Mouse (Mus musculus) embryonic facial prominence, embryonic 15.5 days (tissue): ENCODE measurements at regions not wholly inside any gene's neighbourhood (a gene's known extent, or its start where the extent isn't known, plus 50 kb on each side); places are given as distances from the start of the nearest gene placed in this dataset.

Experiments
- ATAC-seq: fragments of 200-750 bp; cut with Nextera tagmentation; 2 replicates; pipeline ENCODE4 v1.8.0; 2017; ENCODE audit warnings: low read depth, moderate TSS enrichment; ENCODE audit not compliant: insufficient number of reproducible peaks, low FRiP score, low TSS enrichment
- H3K27ac ChIP-seq: fragments of 300-500 bp; sonication (generic); replicated peaks from 2 replicates; pipeline ENCODE4 v1.5.1; 2015; ENCODE audit warnings: mild to moderate bottlenecking, inconsistent platforms
- H3K27me3 ChIP-seq: fragments of 300-500 bp; sonication (generic); 2 replicates; pipeline ENCODE4 v1.6.1; 2015; ENCODE audit warnings: inconsistent platforms
- H3K36me3 ChIP-seq: fragments of 300-500 bp; sonication (generic); 2 replicates; pipeline ENCODE4 v1.6.1; 2015; ENCODE audit warnings: mild to moderate bottlenecking, inconsistent platforms
- H3K4me1 ChIP-seq: fragments of 300-500 bp; sonication (generic); 2 replicates; pipeline ENCODE4 v1.6.1; 2015; ENCODE audit warnings: inconsistent platforms
- H3K4me2 ChIP-seq: fragments of 300-500 bp; sonication (generic); replicated peaks from 2 replicates; pipeline ENCODE4 v1.6.1; 2015; ENCODE audit warnings: mild to moderate bottlenecking, inconsistent platforms
- H3K4me3 ChIP-seq: fragments of 300-500 bp; sonication (generic); replicated peaks from 2 replicates; pipeline ENCODE4 v1.5.1; 2015; ENCODE audit warnings: mild to moderate bottlenecking, inconsistent platforms
- H3K9ac ChIP-seq: fragments of 300-500 bp; sonication (generic); 2 replicates; pipeline ENCODE4 v1.6.1; 2015; ENCODE audit warnings: inconsistent platforms
- H3K9me3 ChIP-seq: fragments of 300-500 bp; sonication (generic); replicated peaks from 2 replicates; pipeline ENCODE4 v1.6.1; 2016; ENCODE audit warnings: inconsistent platforms
- WGBS: fragments of 180-500 bp; shearing (Covaris S2); methylation state at CpG from one replicate; pipeline ENCODE4 v1.1.7; 2015; 5-methylcytosine and 5-hydroxymethylcytosine counted together

- ATAC-seq = no peak
- Histone ChIP-seq H3K27me3 (no peaks in the 10 kb centered on the region), H3K27ac (no peak overlapping the region), H3K9me3 (no peaks in the 10 kb centered on the region), H3K9ac (no peak overlapping the region), H3K36me3 (no peaks in the 10 kb centered on the region), H3K4me2 (no peak overlapping the region), H3K4me3 (no peak overlapping the region), H3K4me1 (no peaks in the 10 kb centered on the region)
- 86% methylated on average over 13 of the region's 13 CpGs for WGBS
Measured at GRCm38 (mm10) chr17:63757896-63758695, 104.8 kb upstream of the Fer start.

DNA sequence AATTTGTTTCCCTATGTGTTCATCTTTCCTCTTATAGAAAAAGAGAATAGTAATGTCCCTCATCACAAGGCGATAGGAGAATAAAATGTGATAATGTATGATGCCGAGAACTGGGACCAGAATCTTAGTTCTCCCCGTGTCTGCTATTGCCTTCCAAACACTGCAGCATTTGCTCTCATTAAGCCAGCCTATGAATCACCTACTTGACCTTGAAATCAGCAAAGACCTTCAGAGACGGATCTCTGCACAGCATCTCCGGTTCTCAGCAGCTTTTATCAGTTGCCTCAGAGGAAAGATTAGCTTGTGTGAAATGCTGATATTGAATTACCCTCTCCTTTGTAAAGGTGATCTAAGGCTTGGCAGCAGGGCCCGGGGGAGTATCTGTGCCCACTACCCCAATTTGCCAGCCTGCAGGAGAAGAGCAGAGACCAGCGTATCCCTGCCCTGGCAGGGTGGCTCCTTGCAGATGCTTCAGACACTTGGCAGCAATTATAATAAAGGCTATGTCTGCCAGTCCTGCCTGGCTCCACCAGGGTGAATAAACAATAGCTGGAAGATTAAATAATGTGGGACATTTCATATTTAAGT is 104.0 kb upstream of the Fer start:
- no peaks in the 10 kb centered on the region for H3K9me3 ChIP-seq
- H3K9ac ChIP-seq = no peak overlapping the region
- H3K4me2 ChIP-seq = no peak overlapping the region
- no peaks in the 10 kb centered on the region for H3K27me3 ChIP-seq
- WGBS = 70% methylated on average over 7 of the region's 7 CpGs
- no peak overlapping the region for H3K4me3 ChIP-seq
- H3K27ac ChIP-seq = no peak overlapping the region
- no peak for ATAC-seq
- H3K36me3 ChIP-seq = no peaks in the 10 kb centered on the region
- H3K4me1 ChIP-seq = no peaks in the 10 kb centered on the region

DNA sequence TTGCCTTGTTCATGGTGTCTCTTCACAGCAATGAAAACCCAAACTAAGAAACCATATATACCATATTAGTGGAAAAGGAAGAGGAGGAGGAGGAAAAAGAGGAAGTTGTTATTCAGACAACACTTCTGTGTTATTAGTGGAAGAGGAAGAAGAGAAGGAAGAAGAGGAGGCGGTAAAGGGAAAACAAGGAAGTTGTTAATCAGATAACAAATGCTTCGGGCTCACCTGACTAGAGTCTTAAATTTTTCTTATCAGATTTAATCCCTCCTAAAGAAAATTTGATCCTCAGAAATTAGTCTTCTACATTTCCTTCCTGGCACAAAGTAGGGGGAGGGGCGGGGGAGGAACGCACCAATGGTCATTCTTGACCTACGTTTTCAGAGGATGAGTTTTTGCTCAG is 101.8 kb upstream of the Fer start:
- Histone ChIP-seq H3K4me3 (no peak overlapping the region), H3K9ac (no peak overlapping the region), H3K9me3 (no peaks in the 10 kb centered on the region), H3K36me3 (no peaks in the 10 kb centered on the region), H3K27ac (no peak overlapping the region), H3K4me2 (no peak overlapping the region), H3K27me3 (no peaks in the 10 kb centered on the region), H3K4me1 (no peaks in the 10 kb centered on the region)
- no peak for ATAC-seq
- 90% methylated on average over 5 of the region's 5 CpGs for WGBS

- no peak for ATAC-seq
Measured at GRCm38 (mm10) chr17:63771111-63771510, 91.8 kb upstream of the Fer start.

DNA sequence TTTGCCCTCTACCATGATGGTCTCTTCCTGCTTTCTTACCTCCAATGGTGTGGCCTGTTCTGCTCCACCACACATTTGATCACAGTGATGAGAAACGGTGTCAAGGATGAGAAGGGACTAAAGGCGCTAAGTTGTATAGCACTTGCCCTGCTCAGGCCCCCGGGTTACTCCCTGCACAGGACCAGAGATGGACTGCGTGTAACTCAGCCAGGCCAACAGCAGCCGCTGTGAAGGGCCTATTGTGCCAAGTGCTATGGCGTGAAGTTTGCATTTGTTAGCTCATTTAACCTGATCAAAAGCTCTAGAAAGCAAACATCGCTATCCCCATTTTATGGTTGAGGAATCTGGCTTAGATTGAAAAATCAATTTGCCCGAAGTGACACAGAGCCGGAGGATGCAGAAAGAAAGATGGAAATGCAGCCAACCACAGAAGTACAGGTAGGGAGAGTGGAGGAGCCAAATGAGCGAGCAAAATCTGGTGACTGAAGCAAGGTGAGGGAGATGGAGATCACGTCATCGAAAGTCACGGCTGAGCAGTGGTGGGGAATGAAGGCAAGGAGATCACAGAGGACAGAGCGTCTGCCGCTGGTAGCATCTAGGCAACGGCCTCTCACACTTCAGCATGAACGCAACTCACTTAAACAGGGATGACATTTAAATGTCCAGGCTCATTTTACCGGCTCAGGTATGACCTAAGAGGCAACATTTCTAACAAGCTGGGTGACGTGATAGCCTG is 78.3 kb upstream of the Fer start:
- ATAC-seq = no peak; the same call in 1 of the 2 replicates
- Histone ChIP-seq H3K27ac (no peak overlapping the region), H3K27me3 (no peaks in the 10 kb centered on the region), H3K36me3 (no peaks in the 10 kb centered on the region), H3K9me3 (no peaks in the 10 kb centered on the region), H3K9ac (no peak overlapping the region), H3K4me2 (no peak overlapping the region), H3K4me1 (0 out of 2 replicates have a peak, but pooled peaks cover 3% of the 10 kb centered on the region), H3K4me3 (no peak overlapping the region)
- 83% methylated on average over 19 of the region's 19 CpGs for WGBS

More at GRCm38 (mm10) chr17:63771111-63771510, 91.8 kb upstream of the Fer start:
- H3K36me3 ChIP-seq = no peaks in the 10 kb centered on the region
- H3K4me2 ChIP-seq = no peak overlapping the region
- no peaks in the 10 kb centered on the region for H3K4me1 ChIP-seq
- H3K4me3 ChIP-seq = no peak overlapping the region
- WGBS = 88% methylated on average over 6 of the region's 6 CpGs
- H3K27ac ChIP-seq = no peak overlapping the region
- H3K9me3 ChIP-seq = no peaks in the 10 kb centered on the region
- H3K27me3 ChIP-seq = no peaks in the 10 kb centered on the region
- no peak overlapping the region for H3K9ac ChIP-seq

DNA sequence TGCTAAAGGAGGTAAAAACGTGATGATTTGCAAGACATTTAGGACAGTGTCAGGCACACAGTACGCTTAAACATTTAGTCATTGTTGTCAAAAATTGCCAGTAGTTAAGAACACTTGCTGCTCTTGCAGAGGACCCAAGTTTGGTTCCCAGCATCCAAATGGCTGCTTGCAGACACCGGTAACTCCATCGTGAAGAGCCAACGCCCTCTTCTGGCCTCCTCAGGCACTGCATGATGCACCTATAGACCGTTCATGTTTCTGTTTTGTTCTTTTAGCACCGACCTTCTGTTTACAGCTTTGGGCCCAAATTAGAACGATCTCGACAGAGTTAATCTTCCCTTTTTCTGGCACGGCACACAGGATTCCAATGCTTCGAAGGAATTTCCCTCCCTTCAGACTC is 76.4 kb upstream of the Fer start:
- H3K9ac ChIP-seq = no peak overlapping the region
- WGBS = 73% methylated on average over 11 of the region's 11 CpGs
- 0 out of 2 replicates have a peak, but pooled peaks cover 3% of the 10 kb centered on the region for H3K4me1 ChIP-seq
- ATAC-seq = no peak
- no peak overlapping the region for H3K27ac ChIP-seq
- no peak overlapping the region for H3K4me2 ChIP-seq
- no peaks in the 10 kb centered on the region for H3K36me3 ChIP-seq
- H3K9me3 ChIP-seq = no peaks in the 10 kb centered on the region
- H3K4me3 ChIP-seq = no peak overlapping the region
- H3K27me3 ChIP-seq = no peaks in the 10 kb centered on the region

DNA sequence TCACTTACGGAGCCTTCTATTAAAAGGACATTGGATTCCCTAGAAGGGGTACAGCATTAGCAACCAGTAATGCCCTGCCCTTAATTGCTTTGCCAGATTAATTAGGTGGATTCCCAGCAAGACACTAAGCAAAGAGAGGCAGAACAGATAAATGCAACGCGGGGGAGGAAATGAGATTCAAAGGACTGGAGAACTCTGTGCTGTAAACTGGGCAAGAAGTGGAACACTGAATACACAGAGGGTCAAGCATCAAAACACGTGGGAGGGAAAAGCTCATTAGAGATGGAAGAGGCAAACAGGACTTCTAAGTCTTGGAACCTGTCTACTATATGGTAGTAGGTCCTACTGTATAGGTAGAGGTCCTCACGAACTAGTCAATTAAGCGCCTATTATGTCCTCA is 68.5 kb upstream of the Fer start:
- no peaks in the 10 kb centered on the region for H3K27me3 ChIP-seq
- H3K4me1 ChIP-seq = peaks cover 4% of the 10 kb centered on the region; the same call in 1 of the 2 replicates
- no peak overlapping the region for H3K4me3 ChIP-seq
- no peak overlapping the region for H3K9ac ChIP-seq
- H3K4me2 ChIP-seq = no peak overlapping the region
- H3K27ac ChIP-seq = no peak overlapping the region
- no peaks in the 10 kb centered on the region for H3K36me3 ChIP-seq
- no peak for ATAC-seq
- no peaks in the 10 kb centered on the region for H3K9me3 ChIP-seq
- 84% methylated on average over 6 of the region's 6 CpGs for WGBS

DNA sequence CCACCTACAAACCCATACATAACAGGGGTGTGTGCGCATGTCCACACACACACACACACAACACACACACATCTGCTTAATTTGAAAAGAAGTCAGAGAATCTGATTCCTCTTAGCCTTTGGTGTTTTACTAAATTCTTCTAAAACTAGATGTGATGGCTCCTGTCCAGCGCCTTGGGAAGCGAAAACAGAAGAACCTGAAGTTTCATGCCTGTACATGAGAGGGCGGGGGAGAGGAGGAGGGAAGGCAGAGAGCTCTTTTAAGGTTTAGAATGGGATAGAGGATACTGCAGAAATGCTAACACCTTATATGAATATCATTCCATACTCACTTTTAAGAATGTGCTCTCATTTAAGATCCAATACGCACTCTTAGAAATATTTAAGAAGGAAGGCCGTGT is 64.5 kb upstream of the Fer start:
- Histone ChIP-seq H3K9me3 (no peaks in the 10 kb centered on the region), H3K4me1 (peaks cover 4% of the 10 kb centered on the region; the same call in 1 of the 2 replicates), H3K9ac (no peak overlapping the region), H3K36me3 (no peaks in the 10 kb centered on the region), H3K4me3 (no peak overlapping the region), H3K4me2 (no peak overlapping the region), H3K27ac (no peak overlapping the region), H3K27me3 (no peaks in the 10 kb centered on the region)
- no peak for ATAC-seq
- WGBS = 72% methylated on average over 6 of the region's 6 CpGs

DNA sequence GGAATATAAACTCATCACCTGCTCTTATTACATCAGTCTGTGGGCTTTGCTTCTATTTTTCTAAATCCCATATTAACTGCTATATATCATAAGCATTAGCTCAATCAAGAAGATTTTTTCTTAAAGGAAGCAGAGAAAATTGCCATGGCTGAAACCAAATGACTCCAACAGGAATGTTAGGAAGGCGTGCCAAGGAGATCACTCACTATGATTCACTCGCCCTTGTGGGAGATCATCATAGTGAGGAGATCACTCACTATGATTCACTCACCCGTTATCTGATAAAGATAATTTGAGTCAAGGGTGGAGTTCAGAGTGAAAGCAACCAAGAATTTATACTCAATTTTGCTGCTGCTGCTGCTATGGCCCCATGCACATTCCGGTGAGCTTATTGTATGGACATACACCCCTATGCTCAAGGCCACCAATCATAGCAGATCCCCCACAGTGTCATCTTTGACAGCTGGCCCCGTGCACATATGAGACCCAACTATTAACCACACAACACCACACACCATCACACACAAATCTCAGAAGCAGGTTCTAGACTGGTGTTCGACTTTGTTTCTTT is 63.8 kb upstream of the Fer start:
- no peak for ATAC-seq
- Histone ChIP-seq H3K4me3 (no peak overlapping the region), H3K27ac (no peak overlapping the region), H3K9me3 (no peaks in the 10 kb centered on the region), H3K4me2 (no peak overlapping the region), H3K27me3 (no peaks in the 10 kb centered on the region), H3K4me1 (peaks cover 4% of the 10 kb centered on the region; the same call in 1 of the 2 replicates), H3K9ac (no peak overlapping the region), H3K36me3 (no peaks in the 10 kb centered on the region)
- 71% methylated on average over 6 of the region's 6 CpGs for WGBS

DNA sequence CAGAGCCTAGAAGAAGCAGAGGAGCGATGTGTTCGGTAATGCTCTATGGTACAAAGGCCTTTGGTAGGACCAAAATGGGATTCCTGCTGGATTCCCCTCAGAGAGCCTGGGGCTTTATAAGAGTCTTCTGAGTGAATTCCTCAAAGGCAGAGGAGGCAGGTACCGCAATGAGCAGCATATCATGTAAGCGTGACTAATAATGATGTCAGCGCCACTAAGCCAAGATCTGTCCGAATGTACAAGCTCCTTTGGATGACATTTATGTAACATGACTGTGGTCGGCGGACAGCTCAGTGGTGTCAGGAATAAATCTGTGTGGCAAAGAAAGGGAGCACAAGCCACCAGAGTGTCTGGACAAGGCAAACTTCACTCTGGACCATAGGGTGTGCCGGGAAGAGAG is 61.5 kb upstream of the Fer start:
- Histone ChIP-seq H3K9me3 (no peaks in the 10 kb centered on the region), H3K4me2 (no peak overlapping the region), H3K27ac (no peak overlapping the region), H3K36me3 (no peaks in the 10 kb centered on the region), H3K27me3 (no peaks in the 10 kb centered on the region), H3K4me3 (no peak overlapping the region), H3K9ac (no peak overlapping the region), H3K4me1 (peaks cover 4% of the 10 kb centered on the region; the same call in 1 of the 2 replicates)
- no peak for ATAC-seq
- 83% methylated on average over 9 of the region's 9 CpGs for WGBS

GRCm38 (mm10) chr17:63802846-63803245 is 60.0 kb upstream of the Fer start:
- H3K36me3 ChIP-seq = no peaks in the 10 kb centered on the region
- 65% methylated on average over 5 of the region's 5 CpGs for WGBS
- peaks cover 4% of the 10 kb centered on the region; the same call in 1 of the 2 replicates for H3K4me1 ChIP-seq
- H3K27ac ChIP-seq = no peak overlapping the region
- no peak overlapping the region for H3K9ac ChIP-seq
- no peaks in the 10 kb centered on the region for H3K27me3 ChIP-seq
- H3K4me2 ChIP-seq = no peak overlapping the region
- H3K4me3 ChIP-seq = no peak overlapping the region
- no peaks in the 10 kb centered on the region for H3K9me3 ChIP-seq
- no peak for ATAC-seq
